Mouse (Mus musculus) testis, adult 2 months (tissue): ENCODE data around the gene Dock2.

Source experiments
- CTCF ChIP-seq: fragments of 200-500 bp; IDR thresholded peaks from 2 replicates; pipeline ENCODE4 v1.5.1; 2012; ENCODE audit warnings: low read depth, mild to moderate bottlenecking, inconsistent platforms, low read length, moderate library complexity; ENCODE audit not compliant: control insufficient read depth, insufficient read depth, insufficient replicate concordance
- POLR2A ChIP-seq: fragments of 200-500 bp; IDR thresholded peaks from 2 replicates; pipeline ENCODE4 v1.6.1; 2012; ENCODE audit warnings: low read depth, mild to moderate bottlenecking, inconsistent platforms, low read length, moderate library complexity; ENCODE audit not compliant: control insufficient read depth

- no peak for TF ChIP-seq CTCF
- no peak for TF ChIP-seq POLR2A
Observed at GRCm38 (mm10) chr11:34178752-34179151, 604.9 kb downstream of the Dock2 start.
